8 mouse cellular contexts compared by ENCODE assay signal in the genomic region with DNA sequence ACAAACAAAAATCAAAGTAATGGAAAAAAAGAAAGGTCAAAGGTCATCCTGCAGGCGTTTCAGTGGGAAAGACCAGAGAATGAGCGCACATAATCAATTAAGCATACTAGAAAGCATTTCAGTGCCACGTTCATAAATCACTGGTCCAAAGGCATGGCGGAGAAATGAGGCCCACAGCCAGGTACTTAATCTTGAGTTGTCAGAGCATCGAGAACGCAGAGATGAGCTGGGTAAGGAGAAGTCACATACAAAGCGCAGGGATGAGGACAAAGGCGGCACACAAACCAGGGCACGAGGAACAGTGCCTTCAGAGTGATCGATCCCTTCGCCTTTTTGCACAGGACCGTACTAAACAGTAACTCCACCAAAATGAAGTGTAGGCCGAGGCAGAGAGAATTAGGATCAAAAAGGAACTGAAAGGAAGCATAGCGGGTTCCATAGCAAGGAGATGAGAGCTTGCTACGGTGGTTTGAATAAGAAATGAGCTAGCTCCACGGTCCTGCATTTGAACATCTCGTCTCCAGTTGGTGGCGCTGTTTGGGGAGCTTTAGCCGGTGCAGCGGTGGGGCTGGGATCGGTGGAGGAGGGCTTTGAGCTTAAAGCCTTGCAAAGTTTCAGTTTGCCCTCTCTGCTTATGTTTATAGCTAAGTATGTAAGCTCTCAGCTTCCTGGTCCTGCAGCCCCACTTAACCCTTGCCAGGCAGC. TPM values are rescaled to one million over a fixed set of nuclear protein-coding genes. Genes with fewer than 3 reads are reported as not detected.
DNase-seq lines count a peak whose midpoint lies in the region; ATAC-seq lines count a peak whose summit lies in the region.

No protein-coding gene starts in this region.

- 6% methylated on average over 21 of the region's 21 CpGs for WGBS in embryonic facial prominence, embryonic 11.5 days

- peak overlapping the region; percentile 60; the same call in 1 of the 2 replicates for H3K27ac ChIP-seq in embryonic facial prominence, embryonic 11.5 days (replicated peaks; ENCODE audit: low read depth, low read length)

- no peaks in the 10 kb centered on the region; the same call in 1 of the 2 replicates for H3K4me1 ChIP-seq in embryonic facial prominence, embryonic 11.5 days (ENCODE audit: control insufficient read depth, insufficient read depth, low read length)

- H3K36me3 ChIP-seq in embryonic facial prominence, embryonic 11.5 days (replicated peaks; ENCODE audit: control insufficient read depth, insufficient read depth, low read depth, low read length): no peaks in the 10 kb centered on the region

- no peaks in the 10 kb centered on the region for H3K27me3 ChIP-seq in embryonic facial prominence, embryonic 11.5 days (ENCODE audit: control insufficient read depth, insufficient read depth, low read length)

- peak overlapping the region; percentile 55 for H3K9ac ChIP-seq in embryonic facial prominence, embryonic 11.5 days (replicated peaks; ENCODE audit: low read length)

- H3K4me2 ChIP-seq in embryonic facial prominence, embryonic 11.5 days (ENCODE audit: low read depth, low read length): no peak overlapping the region

- ATAC-seq in embryonic facial prominence, embryonic 11.5 days (replicated peaks; ENCODE audit: insufficient number of reproducible peaks, low FRiP score, low TSS enrichment, low read depth): peak; percentile 66

- no peaks in the 10 kb centered on the region for H3K9me3 ChIP-seq in embryonic facial prominence, embryonic 11.5 days (replicated peaks; ENCODE audit: control insufficient read depth, low read length)

- no peak overlapping the region for H3K4me3 ChIP-seq in embryonic facial prominence, embryonic 11.5 days (ENCODE audit: low read depth, low read length)

- DNase-seq in 416B (ENCODE audit: low read depth) (peak; percentile 86), liver (peak; percentile 87)
- DNase-seq in adrenal gland, postnatal 14 days: peak; percentile 90
- DNase-seq in embryonic facial prominence, embryonic 11.5 days (ENCODE audit: low spot score): peak; percentile 95
- peak; percentile 43 to 47 for DNase-seq in heart, adult 9 months (ENCODE audit: low spot score in 2 of 2)
- DNase-seq in kidney, adult 8-10 months: peak; percentile 45 to 63
- peak; percentile 8 to 14 for DNase-seq in monocyte, adult 2 months (ENCODE audit: low read depth in 1 of 2, low spot score in 2 of 2)
- DNase-seq in spleen, postnatal 14 days (ENCODE audit: low spot score in 2 of 2): peak; percentile 58 to 78

RNA-seq across cellular contexts. Expression of a gene that starts 33.3 kb away (rescaled TPM):
- total RNA-seq in adrenal gland, postnatal 14 days (2021): 40.7 and 42.9 TPM in 2 replicates
- 20.9 and 24.0 TPM in 2 replicates for polyA plus RNA-seq in embryonic facial prominence, embryonic 11.5 days (2014; fragmentation: Nextera tagmentation; extraction: Ambion mirVana)

Comparison
In these comparisons a context has a peak if more than half of its experiments do, and no peak if none do; other contexts are left out.
1. DNase-seq: peak in every context shown above with its lines; median percentile 95 in embryonic facial prominence, embryonic 11.5 days; 90 in adrenal gland, postnatal 14 days; 87 in liver; 86 in 416B; 68 in spleen, postnatal 14 days; 54 in kidney, adult 8-10 months; 45 in heart, adult 9 months; 11 in monocyte, adult 2 months.